Mouse (Mus musculus) layer of hippocampus, adult 9-10 months (tissue): ENCODE data around the gene Fance.
"Not testable (repeated sequence)": the region's sequence is repeated elsewhere in the genome, so short reads cannot be mapped to it uniquely, and the experiment has no call there.

Experiments used
- DNase-seq: peaks from one replicate; pipeline ENCODE4 v3.0.0; 2022; ENCODE audit warnings: low spot score

The Fance gene

GRCm38 (mm10) chr17:28326951-28327350 is 13.6 kb downstream of the Fance start:
- no peak for DNase-seq

GRCm38 (mm10) chr17:28327673-28328325 is 14.5 kb downstream of the Fance start:
- peak; percentile 58 for DNase-seq

DNA sequence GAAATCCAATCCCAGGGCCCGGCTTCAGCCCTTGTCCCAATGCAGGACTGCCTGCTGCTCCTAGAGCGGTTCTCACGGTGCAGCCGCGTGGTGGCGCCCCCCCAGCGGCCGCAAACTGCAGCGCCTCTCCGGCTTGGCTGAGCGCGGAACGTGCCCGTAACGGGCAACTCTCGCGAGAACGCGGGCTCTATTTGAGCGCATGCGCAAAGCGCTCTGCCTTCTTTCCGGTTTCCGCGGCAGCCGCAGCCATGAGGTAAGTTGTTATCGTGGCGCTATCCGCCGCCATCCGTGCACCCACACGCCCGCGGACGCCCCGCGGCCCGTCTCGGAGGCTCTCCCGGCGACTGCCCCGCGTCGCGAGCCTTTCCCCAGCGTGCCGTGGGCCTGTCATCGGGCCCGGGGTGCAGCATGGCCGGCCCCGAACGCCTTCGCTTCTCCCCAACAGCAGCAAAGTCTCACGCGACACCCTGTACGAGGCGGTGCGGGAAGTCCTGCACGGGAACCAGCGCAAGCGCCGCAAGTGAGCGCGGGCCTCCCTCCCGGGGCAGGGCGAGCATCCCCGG is 15.1 kb downstream of the Fance start, which contains the start of gene Rpl10a:
Rpl10a (plus strand) TSS at position 106 of the 563 bp plus-strand sequence.
- DNase-seq: peak; percentile 89

DNA sequence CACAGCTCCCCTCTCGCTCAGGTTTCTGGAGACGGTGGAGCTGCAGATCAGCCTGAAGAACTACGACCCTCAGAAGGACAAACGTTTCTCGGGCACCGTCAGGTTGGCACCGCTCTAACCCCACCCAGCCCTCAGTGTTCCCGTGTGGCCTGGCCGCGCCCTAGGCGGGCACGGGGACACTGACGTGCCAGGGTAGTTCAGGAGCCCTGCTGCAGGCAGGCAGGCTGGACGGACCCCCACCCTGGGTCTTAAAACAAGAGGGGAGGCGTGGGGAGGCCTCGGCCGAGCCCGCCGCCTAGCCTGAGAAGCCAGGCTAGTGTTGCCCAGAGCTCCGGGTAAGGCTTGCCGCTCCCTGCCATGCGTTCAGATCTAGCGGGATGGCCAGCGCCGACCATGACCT is 15.6 kb downstream of the Fance start:
- no peak for DNase-seq

DNA sequence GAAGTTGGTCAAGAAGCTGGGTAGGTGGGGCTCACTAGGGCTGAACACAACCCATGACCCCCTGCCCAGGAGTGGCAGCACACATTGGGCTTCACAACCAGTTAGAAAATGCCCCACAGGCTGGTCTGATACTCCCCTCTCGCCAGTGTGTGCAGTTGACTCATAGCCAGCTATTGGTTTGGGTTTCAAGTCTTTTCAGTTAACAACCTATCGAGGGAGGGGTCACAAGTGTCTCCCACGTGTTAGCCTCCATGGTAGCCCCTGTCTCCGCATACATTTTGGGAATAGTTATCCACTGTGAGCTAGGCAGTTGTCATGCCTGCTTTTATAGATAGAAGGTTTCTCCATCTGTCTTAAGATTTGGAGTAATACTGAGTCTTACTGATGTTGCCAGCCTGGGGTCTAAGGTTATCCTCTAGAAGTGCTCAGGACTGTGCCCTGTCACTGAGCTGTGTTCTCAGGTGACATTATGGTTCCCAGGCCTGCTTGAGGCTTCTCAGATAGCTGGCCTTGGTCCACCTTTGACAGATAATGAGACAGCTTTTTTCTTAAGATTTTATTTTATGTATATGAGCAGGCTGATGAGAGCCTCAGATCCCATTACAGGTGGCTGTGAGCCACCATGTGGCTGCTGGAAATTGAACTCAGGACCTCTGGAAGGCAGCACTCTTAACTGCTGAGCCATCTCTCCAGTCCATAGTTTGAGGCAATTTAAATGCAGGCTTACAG is 16.3 kb downstream of the Fance start:
- DNase-seq: no peak

- no peak for DNase-seq
Observed at GRCm38 (mm10) chr17:28330232-28330546, 16.9 kb downstream of the Fance start.

- DNase-seq: not testable (repeated sequence)
Observed at GRCm38 (mm10) chr17:28330590-28330989, 17.3 kb downstream of the Fance start.

- no peak for DNase-seq
Observed at GRCm38 (mm10) chr17:28331241-28332112, 18.2 kb downstream of the Fance start.

GRCm38 (mm10) chr17:28332113-28332914 is 19.0 kb downstream of the Fance start:
- DNase-seq: no peak

- no peak for DNase-seq
Observed at GRCm38 (mm10) chr17:28332915-28333546, 19.7 kb downstream of the Fance start.

DNA sequence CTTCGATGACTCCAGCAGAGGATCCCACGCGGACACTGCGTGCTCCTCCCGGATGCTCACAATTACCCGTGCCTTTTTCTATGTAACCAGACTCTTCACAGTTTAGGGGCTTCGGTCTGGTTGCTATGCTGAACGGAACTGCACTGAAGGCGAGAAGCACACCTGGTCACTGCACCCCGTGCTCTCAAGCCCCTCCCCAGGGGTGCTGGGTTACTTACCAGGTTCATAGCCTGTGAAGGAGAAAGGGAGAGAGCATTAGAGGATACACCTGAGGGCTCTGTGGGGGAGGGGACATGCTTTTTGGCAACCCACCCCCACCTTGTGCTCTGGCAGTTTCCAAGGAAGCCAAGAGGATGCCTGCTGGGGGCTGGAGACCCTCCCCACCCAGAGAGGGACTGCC is 21.9 kb downstream of the Fance start:
- DNase-seq: no peak

DNA sequence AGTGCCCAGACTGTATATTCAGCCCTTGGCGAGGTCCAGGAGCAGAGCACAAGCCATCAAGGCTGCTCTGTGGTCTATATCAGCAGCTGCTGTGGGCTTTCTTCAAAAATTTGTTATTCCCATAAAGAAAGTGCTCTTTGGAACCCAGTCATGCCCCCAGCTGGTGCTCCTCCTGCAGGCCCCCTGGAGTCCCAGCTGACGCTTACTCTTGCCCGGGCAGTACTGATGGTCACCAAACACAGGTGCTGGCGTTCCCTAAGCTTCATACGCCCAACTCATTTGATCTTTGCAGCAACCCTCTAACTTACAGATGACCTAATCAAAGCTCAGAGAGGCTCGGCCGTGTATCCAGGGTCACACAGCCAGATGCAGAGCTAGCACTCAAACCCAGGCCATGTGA is 24.2 kb downstream of the Fance start:
- DNase-seq: no peak

GRCm38 (mm10) chr17:28340578-28340977 is 27.3 kb downstream of the Fance start:
- DNase-seq: no peak

DNA sequence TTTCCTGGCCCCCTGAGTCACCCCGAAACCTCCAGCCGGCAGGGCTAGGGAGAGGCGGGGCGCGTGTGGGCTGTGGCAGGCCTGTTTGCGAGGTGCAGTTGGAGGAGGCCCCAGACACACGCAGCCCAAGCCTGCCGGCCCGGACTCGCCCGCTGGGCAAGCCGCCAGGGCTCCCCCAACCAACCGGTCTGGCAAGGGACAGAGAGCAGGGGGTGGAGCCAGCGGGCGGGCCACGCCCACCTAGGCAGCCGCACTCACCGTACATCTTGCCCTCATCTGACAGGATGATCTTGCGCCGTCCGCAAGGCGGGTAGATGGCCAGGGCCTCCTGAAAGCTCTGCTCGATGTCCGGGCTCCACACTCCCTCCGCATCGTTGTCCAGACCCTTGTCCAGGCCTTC is 27.8 kb downstream of the Fance start:
- DNase-seq: no peak

GRCm38 (mm10) chr17:28344050-28344607 is 30.8 kb downstream of the Fance start:
- no peak for DNase-seq

DNA sequence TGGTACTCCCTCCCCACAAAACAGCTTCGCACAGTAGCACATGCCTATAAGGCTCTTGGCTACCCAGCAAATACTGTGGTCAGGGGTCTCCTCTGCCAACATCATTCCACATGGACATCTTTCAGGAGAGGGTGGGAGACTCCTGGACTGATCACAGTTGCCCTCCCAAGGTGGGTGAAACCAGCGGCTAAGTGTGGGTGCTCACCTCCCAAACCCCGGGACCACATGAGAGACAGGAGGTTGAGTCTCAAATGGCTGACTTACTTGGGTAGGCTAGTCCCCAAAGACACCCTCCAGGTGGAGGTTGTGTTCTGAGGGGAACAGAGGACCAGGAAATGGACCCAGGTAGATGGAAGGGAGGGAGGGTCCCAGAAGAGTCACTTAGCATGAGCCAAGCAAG is 31.4 kb downstream of the Fance start:
- no peak for DNase-seq

- no peak for DNase-seq
Observed at GRCm38 (mm10) chr17:28345271-28345721, 32.0 kb downstream of the Fance start.

DNA sequence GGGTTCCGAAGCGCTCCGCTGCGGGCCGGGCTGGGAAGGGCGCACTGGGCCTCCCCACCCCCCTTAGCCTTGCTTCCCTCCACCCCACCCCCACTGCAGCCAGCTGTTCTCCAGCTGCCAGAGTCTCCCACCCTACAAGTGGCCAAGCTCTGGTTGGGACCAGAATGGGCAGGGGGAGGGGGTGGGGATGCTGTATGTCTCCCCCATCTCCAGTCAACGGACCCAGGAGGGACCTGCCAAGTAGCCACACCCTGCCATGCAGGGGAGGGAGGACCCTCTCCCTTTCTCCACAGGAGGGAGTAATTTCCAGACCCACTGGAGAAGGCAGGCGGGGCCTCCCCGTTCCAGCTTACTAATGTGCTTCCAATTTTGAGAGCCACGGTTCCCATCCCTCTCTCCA is 32.6 kb downstream of the Fance start:
- no peak for DNase-seq

GRCm38 (mm10) chr17:28347327-28347726 is 34.0 kb downstream of the Fance start:
- no peak for DNase-seq

DNA sequence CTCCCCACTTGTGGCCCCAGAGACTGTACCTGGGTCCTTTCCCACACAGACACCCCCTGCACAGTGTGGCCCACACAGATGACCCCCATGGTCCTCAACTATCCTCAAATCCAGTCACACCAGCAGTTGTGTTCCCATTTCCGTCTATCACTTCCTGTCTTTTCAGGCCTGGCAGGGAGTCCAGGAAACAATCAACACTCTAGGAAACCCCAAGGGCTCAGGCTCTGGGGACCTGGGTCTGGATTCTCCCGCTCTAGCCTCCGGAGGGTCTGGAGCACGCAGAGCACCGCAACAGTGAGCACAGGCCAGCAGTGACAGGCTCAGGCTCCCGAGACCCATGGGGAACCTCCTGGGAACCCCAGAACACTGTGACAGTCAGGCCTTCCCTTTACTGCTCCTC is 34.9 kb downstream of the Fance start:
- DNase-seq: no peak
